19 mouse cellular contexts compared by ENCODE assay signal in genomic region chr12:73269933-73270332, GRCm38 (mm10). TPM values are rescaled to one million over a fixed set of nuclear protein-coding genes. Genes with fewer than 3 reads are reported as not detected.
DNase-seq lines count a peak whose midpoint lies in the region; ATAC-seq and TF ChIP-seq lines count a peak whose summit lies in the region.
"Had no signal": no experiment of that assay in that cellular context is flagged by ENCODE, and none has a peak within 500 bp of the region (broad histone marks: within the 10 kb centered on the region; RNA-seq: fewer than 3 reads in every experiment).

No protein-coding gene starts in this region.

- ATAC-seq in stomach, postnatal 0 days (ENCODE audit: low FRiP score, low TSS enrichment), result no peak
- ATAC-seq: inflammation-experienced regulatory T-cells, adult 6 months had no signal

- TF ChIP-seq POLR2A in kidney, adult 2 months (IDR thresholded peaks at IDR 0.05; ENCODE audit: low read depth, low read length), result no peak

- H3K27me3 ChIP-seq in kidney, adult 2 months (replicated peaks; ENCODE audit: control insufficient read depth, insufficient read depth, low read length), result no peaks in the 10 kb centered on the region
- no peaks in the 10 kb centered on the region for H3K27me3 ChIP-seq in stomach, postnatal 0 days (ENCODE audit: control insufficient read depth, insufficient read depth, low read length)
- H3K27me3 ChIP-seq: embryonic facial prominence, embryonic 12.5 days; heart, embryonic 15.5 days; stomach, embryonic 15.5 days had no signal

- DNase-seq in gastrocnemius, adult 2 months, result peak; percentile 27
- DNase-seq in gastrocnemius, postnatal 10 days, result no peak
- DNase-seq in kidney, postnatal 14 days, result peak; percentile 15
- DNase-seq in kidney, adult 2 months, result no peak
- peak; percentile 52 for DNase-seq in forelimb bud, embryonic 11.5 days (ENCODE audit: low read depth, low spot score)
- peak; percentile 34 for DNase-seq in skeletal muscle tissue, adult 2 months (ENCODE audit: low read depth, low spot score)
- no peak for DNase-seq in left cerebral cortex, adult 11 months (ENCODE audit: low spot score)
- DNase-seq in stomach, postnatal 0 days (ENCODE audit: low spot score), result no peak
- DNase-seq: adrenal gland, postnatal 14 days; cerebellum, adult 2 months; left cerebral cortex, postnatal 4 days; lung, adult 18-20 months; right cerebral cortex, adult 18-20 months had no signal

- H3K9me3 ChIP-seq in stomach, postnatal 0 days (ENCODE audit: control insufficient read depth, low read length), result no peaks in the 10 kb centered on the region
- H3K9me3 ChIP-seq: embryonic facial prominence, embryonic 12.5 days; forebrain, embryonic 10.5 days; heart, embryonic 15.5 days; stomach, embryonic 15.5 days had no signal

- intact Hi-C loops in gastrocnemius, adult 2 months (cut with DNase I), result no loop called here

- no peak overlapping the region for H3K4me3 ChIP-seq in gastrocnemius, adult 2 months
- H3K4me3 ChIP-seq in kidney, adult 2 months (ENCODE audit: insufficient read depth, low read depth, low read length), result no peak overlapping the region
- H3K4me3 ChIP-seq in stomach, postnatal 0 days (ENCODE audit: low read depth, low read length), result no peak overlapping the region
- H3K4me3 ChIP-seq: embryonic facial prominence, embryonic 12.5 days; forebrain, embryonic 10.5 days; heart, embryonic 15.5 days; layer of hippocampus, adult 2 months; stomach, embryonic 15.5 days had no signal

- WGBS in kidney, adult 2 months, result 80% methylated on average over 4 of the region's 4 CpGs
- WGBS in stomach, postnatal 0 days, result 62% methylated on average over 4 of the region's 4 CpGs

- no peak for TF ChIP-seq CTCF in gastrocnemius, adult 2 months (IDR thresholded peaks at IDR 0.05)
- no peak for TF ChIP-seq CTCF in kidney, adult 2 months (conservative IDR thresholded peaks at IDR 0.05; ENCODE audit: insufficient read depth, insufficient read length, low read depth, low read length)
- no peak for TF ChIP-seq CTCF in stomach, postnatal 0 days (IDR thresholded peaks at IDR 0.05; ENCODE audit: low read depth)

- no peaks in the 10 kb centered on the region for H3K36me3 ChIP-seq in kidney, adult 2 months (ENCODE audit: control insufficient read depth, insufficient read depth, low read length)
- no peaks in the 10 kb centered on the region for H3K36me3 ChIP-seq in stomach, postnatal 0 days (ENCODE audit: control insufficient read depth, insufficient read depth, low read length)
- H3K36me3 ChIP-seq: stomach, embryonic 15.5 days had no signal

- no peak overlapping the region for H3K9ac ChIP-seq in stomach, postnatal 0 days (ENCODE audit: low read length)
- H3K9ac ChIP-seq: embryonic facial prominence, embryonic 12.5 days; heart, embryonic 15.5 days; stomach, embryonic 15.5 days had no signal

- H3K27ac ChIP-seq in gastrocnemius, adult 2 months, result no peak overlapping the region
- no peak overlapping the region for H3K27ac ChIP-seq in kidney, adult 2 months (ENCODE audit: insufficient read depth, low read depth, low read length)
- H3K27ac ChIP-seq in stomach, postnatal 0 days (replicated peaks), result no peak overlapping the region
- H3K27ac ChIP-seq: embryonic facial prominence, embryonic 12.5 days; forebrain, embryonic 10.5 days; heart, embryonic 15.5 days; layer of hippocampus, adult 2 months; stomach, embryonic 15.5 days had no signal

- no peak for TF ChIP-seq EP300 in stomach, postnatal 0 days (optimal IDR thresholded peaks at IDR 0.05)

- H3K4me1 ChIP-seq in kidney, adult 2 months (ENCODE audit: control insufficient read depth, insufficient read depth, low read length), result no peaks in the 10 kb centered on the region
- H3K4me1 ChIP-seq in stomach, postnatal 0 days (replicated peaks; ENCODE audit: control insufficient read depth, insufficient read depth), result no peaks in the 10 kb centered on the region
- H3K4me1 ChIP-seq: forebrain, embryonic 10.5 days; heart, embryonic 15.5 days; stomach, embryonic 15.5 days had no signal

- no peak overlapping the region for H3K4me2 ChIP-seq in stomach, postnatal 0 days (replicated peaks; ENCODE audit: low read depth)
- H3K4me2 ChIP-seq: embryonic facial prominence, embryonic 12.5 days; heart, embryonic 15.5 days; stomach, embryonic 15.5 days had no signal

RNA-seq across cellular contexts. Expression of gene Trmt5, which starts 16.6 kb away (rescaled TPM):
- 1 to 10 TPM; 8.5 to 8.6 TPM for total RNA-seq in gastrocnemius, adult 2 months (2021)
- total RNA-seq in gastrocnemius, postnatal 10 days (2021), result 10 to 100 TPM in 1 of 2 experiments, 1 to 10 TPM in 1; 6.8 to 11.7 TPM
- 4.8 and 6.1 TPM in 2 replicates for polyA plus RNA-seq in kidney, adult 2 months (2012; rRNA removed)
- 7.3 and 7.5 TPM in 2 replicates for polyA plus RNA-seq in stomach, postnatal 0 days (2015; fragmentation: Nextera tagmentation; extraction: Ambion mirVana)

RNA-seq across cellular contexts. Expression of gene Slc38a6, which starts 16.6 kb away (rescaled TPM):
- 1 to 10 TPM; 1.7 to 3.6 TPM for total RNA-seq in gastrocnemius, adult 2 months (2021)
- total RNA-seq in gastrocnemius, postnatal 10 days (2021), result 1 to 10 TPM; 5.7 to 9.9 TPM
- 15.1 and 17.7 TPM in 2 replicates for polyA plus RNA-seq in kidney, adult 2 months (2012; rRNA removed)
- 2.8 and 3.1 TPM in 2 replicates for polyA plus RNA-seq in stomach, postnatal 0 days (2015; fragmentation: Nextera tagmentation; extraction: Ambion mirVana)

Comparison
In these comparisons a context has a peak if more than half of its experiments do, and no peak if none do; other contexts are left out.
1. DNase-seq: peak in gastrocnemius, adult 2 months (single experiment), kidney, postnatal 14 days (single experiment), forelimb bud, embryonic 11.5 days (single experiment) and skeletal muscle tissue, adult 2 months (single experiment); none in gastrocnemius, postnatal 10 days (single experiment), kidney, adult 2 months (single experiment), left cerebral cortex, adult 11 months (single experiment) and stomach, postnatal 0 days (single experiment).